Mouse (Mus musculus): ENCODE data around the gene Pdia5.

GRCm38 (mm10) chr16:35490231-35491070, at the start of gene Pdia5:
- TF ChIP-seq CTCF (IDR thresholded peaks at IDR 0.05) (no peak; the same call in 1 of the 2 replicates), EP300 (IDR thresholded peaks at IDR 0.05) (no peak)

Measured in lung, postnatal 0 days (tissue).